Mouse (Mus musculus): Measurements from ENCODE around the gene Hoxd9.

Hoxd9 gene

DNA sequence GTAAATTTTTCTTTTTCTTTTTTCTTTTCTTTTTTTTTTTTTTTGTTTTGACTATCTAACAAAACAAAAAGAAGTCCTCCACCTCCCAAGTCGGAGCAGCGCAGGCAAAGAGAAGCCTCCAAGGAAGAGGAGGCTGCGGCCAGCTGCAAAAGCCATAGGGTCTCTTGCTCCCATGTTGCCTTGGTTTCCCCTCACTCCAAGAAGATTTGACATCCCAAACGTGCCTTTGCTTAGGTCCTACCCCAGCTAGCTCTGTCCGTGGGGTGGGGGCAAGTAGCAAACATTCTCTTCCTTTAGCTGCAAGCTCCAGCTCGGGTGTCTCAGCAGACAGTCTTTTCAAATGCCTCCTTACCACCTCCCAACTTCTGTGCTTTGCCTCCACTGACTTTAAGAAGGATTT lies 36.2 kb downstream of the Hoxd9 start:
- DNase-seq (ENCODE audit: low spot score in 2 of 2): no peak

DNA sequence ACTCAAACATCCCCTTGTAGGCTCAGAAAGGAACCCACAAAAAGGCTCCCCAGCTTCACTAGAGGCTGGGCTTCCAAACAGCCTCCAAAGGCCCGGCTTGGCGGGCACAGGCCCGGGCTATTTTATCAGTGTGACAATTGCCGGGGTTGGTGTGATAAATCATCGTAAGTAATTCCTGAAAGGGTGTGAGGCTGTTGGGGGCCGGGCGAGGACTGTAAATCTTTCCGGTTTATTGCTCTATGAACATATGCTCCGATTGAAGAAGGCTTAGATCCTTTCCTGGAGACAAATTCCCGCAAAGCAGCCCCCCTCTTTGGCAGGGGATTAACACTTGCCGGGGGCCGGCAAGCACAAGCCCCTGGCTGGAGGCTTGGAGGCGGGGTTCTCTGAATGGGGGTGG lies 36.9 kb downstream of the Hoxd9 start:
- DNase-seq (ENCODE audit: low spot score in 2 of 2): no peak

DNA sequence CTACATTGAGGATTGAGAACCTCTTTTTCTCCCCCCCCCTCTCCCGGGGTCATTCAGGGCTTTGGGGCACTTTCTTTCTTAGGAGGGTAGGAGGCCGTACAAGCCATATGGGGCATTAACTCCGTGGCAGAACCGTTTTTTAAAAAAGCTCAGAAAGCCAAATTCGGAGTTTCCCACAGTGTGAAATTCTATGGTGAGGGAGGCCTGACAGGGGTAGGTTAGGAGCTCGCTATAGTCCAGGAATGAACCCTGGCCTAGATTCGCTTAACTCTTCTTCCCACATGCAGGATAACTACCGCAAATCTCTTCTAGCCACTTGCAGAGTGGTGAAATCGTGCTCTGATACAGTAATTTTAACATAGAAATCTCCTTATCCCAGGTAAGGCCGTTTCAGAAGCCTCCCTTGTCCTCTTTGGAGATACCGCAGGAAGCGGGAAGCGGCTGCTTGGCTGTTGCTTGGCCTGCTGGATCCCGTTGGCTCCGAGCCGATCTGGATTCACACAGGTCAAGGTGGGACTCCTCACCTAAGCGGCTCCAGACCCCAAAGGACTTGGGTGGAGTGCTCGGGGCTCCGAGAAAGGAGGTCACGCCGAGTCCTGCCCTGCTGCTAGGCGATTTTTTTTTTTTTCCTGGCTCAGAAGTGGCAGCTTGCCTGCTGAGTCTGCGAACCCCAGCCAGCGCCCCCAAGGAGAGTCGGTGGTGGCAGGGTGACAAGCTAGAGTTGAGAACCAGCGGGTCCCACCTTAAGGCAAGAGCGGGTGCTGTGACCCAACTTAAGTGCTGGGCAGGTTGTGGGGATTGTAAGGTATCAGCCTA lies 37.7 kb downstream of the Hoxd9 start:
- DNase-seq (ENCODE audit: low spot score in 2 of 2): no peak

DNA sequence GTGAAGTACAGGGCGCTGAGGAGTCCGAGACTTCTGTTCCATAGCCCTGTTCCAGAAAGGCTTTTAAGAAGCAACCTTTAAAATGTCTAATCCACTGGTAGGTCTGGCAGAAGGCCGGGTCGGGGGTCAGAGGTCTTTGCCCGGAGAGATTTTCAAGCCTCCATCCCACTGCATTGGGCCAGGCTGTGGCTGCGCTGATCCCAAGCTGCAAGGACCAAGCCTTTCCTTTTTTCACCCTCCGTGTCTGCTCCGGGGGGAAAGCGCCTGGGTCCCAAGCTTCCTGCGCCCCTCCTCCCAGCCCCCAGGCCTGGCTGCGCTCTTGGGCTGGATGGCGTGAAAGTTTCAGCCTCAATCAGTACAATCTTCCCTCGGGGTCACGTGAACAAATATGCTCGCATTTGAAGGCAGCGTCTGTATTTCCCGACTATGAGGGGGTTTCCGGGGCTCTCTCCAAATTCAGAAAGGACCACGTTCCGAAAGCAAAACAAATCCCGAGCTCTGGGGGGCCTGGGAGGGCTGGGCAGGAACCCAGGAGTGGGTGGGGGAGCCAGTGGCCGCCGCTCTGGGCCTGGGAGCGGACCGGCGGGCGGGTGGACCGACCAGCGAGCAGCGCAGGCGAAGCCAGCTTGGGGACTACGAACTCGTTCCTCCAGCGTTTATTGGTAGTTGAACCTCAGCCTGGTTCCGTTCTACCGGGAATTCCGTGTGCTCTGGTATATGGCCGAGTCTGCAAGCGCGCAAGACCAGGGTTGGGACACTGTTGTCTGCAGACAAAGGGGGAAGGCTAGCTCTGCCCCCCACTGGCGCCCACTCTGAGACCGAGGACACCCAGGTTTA lies 38.5 kb downstream of the Hoxd9 start:
- no peak for DNase-seq (ENCODE audit: low spot score in 2 of 2)

DNA sequence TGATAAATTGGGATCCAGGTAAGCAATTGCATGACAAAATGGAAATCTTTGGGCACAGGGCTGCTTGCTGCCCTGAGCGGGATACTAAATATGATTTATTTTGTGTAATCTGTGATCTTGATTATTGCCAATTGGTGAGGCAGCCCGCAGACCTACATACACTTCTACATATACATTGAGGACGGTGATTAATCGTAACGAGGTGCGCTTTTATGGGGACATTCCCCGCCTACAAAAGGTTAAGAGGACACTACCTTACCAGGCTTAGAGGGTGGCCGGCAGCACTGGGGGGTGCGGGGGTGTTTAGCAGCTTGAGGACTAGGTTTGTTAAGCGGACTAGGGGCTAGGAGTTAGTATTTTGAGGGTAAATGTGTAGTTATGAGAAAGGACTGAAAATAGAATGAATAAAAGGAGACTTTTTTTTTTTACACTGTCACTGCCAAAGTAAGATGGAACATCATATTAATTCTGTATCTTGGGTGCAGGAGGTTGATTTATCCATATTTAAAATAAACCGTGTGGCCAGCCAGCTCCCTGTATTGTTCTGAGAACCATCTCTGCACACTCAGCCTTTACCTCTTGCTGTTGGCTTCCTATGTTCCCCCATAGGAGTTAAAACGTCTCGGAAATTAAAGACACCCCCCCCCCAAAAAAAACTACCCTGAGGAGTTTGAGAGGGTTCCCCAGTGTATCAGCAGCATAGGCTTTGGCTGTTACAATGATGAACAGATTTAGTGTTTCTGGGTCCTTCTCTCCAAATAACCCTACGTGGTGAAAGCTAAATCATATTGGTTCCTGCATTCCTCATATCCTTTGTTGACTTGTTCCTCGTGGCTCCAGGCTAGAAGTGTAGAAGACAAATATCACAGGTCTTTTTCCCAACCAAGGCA lies 39.4 kb downstream of the Hoxd9 start:
- DNase-seq (ENCODE audit: low spot score in 2 of 2): no peak

DNA sequence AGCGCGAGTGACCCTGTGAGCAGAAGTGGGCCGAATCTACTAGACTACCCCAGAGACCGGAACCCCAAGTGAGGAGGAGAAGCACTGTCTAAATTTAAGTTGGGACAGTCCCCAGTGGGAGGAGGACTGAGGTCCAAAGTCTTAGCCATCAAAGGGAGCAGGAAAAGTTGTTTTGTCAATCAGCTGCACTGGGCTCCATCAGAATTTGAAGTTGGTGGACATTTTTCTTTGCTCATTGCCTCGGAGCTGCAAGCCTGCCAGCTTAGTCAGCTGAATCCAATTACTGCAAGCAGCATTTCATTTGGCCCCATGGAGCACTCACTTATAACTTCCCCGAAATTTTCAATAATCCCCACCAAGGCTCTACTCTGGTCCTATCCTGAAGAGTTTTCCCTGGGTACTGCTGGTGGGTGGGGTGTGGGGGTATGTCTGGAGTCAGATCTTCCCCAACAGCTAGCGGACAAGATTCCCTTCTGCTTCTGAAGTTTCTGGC lies 40.1 kb downstream of the Hoxd9 start:
- no peak for DNase-seq (ENCODE audit: low spot score in 2 of 2)

DNA sequence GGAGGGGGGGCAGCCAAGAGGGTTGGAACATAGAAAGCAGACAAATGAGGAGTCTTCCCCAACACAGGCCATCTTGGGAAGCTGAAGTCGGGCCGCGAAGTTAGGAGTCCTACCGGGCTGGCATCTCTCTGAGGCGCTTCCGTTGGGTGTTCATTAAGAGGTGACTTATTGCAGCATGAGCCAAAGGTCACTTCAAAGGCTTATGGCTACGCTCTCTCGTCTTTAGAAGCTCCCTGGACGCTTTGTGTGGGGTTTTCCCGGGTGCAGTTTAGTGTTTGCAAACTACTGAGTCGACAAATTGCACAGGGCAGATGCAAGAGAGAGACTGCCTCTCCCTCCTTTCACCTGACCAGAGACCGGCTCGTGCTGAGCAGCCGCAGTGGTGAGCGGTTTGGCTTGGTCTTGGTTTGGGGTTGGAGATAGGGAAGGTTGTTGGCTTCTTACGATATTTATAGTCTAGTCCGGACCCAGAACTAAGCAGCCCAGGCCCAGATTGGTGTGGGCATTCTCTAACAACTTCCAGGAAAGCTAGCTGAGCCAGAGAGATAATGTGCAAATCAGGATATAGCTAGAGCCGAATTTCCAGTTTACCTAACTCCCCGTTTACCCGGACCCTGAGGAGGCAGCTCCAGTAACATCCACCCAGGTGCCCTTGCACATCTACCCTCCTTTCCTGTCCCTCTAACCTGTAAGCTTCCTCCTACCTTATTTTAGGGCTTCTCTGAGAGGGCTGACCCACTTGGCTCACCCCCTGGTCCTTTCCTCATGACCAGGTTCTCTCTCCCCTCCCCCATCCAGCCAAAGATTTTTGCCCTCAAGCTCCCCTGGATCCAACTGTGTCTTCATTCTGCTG lies 41.3 kb downstream of the Hoxd9 start:
- no peak for DNase-seq (ENCODE audit: low spot score in 2 of 2)

DNA sequence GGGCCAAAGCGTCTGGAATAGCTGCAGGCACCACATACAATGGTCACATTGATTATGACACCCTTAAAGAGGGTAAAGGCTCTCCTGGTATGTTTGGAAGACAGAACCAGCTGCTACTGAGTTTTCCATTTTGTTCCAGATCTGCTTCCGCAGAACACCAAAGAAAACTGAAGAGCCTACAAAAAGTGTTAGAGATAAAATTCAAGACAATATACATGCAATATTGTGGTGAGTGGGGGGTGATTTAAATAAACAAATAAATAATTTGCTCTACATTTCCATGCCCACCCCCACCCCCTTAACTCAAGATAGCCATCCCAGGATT lies 41.9 kb downstream of the Hoxd9 start:
- no peak for DNase-seq (ENCODE audit: low spot score in 2 of 2)

DNA sequence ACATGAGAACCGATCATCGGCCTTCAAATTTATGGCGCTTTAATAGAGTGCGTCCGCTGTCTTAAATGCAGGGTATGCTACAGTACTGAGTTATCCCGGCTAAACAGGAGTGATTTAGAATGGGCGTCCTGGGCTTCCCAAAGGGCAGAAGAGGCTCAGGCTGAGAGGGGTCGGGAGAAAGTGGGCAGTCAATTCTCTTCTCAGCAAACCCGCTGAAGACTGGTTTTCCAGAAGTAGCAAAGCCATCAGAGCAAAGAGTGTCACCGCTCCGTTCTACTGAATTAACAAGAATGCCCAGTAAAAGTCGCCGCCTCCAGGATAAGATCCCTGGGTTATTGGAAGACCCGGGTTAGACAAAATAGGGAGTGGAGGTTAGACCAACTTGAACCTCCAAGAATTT lies 42.3 kb downstream of the Hoxd9 start:
- DNase-seq (ENCODE audit: low spot score in 2 of 2): no peak

DNA sequence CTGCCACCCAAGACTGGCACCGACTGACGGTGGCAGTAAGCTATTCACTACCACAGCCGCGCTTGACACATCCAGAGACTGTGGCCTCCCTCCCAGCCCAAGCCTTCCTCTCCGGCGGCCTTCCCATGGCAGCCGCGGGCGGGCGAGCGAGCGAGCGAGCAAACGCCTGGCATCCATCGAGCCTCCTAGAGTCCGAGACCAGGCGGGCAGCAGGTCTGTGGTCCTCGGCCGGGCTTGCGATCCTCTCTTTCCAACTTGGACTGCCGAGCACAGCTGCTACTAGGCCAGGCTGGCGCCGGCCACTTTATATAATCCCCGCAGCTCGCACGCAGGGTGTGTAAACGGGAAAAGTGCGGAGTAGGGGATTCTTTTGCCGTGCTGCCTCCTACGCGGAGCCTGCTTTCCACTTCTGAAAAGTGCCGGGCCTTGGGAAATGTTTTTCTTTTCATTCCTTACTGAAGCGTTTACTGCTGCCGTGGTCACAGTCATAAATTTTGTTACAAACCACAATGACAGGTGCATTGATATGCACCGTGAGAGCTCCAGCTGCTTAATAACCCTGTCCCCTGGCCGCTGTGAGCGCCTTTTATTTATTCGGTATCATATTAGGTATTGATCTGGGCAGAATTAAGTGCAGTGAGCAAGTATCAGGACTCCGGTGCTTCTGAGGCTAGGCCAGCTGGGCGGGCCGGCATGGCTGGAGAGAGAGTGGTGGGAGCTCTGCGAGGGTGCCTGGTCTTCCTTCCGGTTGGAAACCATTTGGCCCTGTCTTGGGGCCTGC lies 43.0 kb downstream of the Hoxd9 start:
- no peak for DNase-seq (ENCODE audit: low spot score in 2 of 2)

DNA sequence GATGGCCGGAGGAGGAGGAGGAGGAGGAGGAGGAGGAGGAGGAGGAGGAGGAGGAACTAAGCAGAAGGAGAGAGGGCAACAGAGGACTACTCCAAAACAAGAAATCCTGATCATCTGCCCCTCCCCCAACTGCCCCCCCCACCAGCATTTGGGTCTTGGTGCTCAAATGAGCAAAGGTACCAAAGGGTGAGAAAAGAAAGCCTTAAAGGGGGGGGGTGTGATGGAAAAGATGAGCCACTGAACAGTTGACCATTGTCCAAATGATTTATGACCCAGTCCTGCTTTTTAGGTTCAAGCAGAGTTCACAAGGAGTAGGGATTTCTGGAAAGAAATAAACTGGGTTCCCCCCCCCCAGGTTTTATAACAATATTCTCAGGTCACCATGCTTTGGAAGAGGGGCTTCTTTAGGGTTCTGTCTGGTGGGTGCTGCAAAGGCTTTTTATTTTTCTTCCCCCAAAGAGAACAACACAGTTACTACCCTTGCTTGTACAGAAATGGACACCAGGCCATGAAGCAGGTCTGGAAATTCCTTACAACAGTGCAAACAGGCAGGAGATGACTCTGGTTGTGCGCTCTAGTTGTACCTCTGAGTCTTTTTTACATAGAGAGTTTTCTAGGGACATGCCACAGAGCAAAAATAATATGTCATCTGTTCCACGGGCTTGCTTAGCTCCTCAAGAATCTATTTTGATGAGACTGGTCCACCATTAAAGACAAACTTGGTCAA lies 43.9 kb downstream of the Hoxd9 start:
- DNase-seq (ENCODE audit: low spot score in 2 of 2): no peak

DNA sequence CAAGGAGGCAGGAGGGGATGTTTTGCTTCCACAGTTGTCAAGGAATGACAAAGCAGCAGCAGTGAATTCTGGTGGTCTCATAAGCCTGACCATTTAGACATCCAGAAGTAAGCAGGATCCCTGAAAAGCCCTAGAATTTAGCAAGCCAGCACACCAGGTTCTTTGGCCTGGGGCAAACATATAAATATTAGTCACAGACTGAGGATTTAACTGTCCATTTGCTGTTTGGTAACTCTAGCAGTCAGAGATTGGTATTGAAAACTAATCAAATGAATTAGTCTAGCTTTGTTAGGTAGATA lies 44.4 kb downstream of the Hoxd9 start:
- no peak for DNase-seq (ENCODE audit: low spot score in 2 of 2)

DNA sequence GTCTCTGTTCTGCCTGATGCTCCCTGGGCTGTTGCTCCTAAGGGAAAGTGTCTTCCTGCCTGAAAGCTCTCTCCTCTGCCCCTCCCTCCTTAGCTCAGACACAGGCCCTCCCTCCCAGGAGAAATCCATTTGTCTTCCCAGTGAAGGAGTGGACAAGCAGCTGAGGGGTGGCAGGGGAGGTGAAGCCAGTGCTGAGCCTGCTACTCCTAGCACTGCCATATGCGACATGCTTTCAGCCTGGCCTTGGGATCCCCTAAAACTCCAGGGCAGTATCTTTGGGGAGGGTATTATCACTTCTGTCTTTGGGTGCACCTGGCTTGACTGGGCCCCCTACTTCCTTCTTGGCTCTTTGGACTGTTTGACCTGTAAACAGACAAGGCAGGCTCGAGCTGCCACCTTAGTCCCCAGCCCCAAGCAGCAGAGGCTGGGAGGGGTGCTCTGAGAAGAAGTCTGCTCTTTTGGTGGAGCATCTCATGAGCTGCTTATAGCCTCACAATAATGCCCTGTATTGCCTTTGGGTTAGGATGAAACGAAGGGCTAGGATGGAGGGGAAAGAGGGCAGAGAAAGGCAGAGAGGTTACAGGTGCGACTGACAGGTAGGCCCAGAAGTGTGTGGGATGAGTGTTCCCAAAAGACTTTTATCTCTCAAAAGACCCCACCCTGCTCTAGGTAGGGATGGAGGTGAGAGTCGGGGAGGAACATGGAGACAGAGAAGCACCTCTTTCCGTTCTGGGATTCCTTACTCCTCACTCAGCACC lies 48.2 kb downstream of the Hoxd9 start:
- no peak for DNase-seq (ENCODE audit: low spot score in 2 of 2)

DNA sequence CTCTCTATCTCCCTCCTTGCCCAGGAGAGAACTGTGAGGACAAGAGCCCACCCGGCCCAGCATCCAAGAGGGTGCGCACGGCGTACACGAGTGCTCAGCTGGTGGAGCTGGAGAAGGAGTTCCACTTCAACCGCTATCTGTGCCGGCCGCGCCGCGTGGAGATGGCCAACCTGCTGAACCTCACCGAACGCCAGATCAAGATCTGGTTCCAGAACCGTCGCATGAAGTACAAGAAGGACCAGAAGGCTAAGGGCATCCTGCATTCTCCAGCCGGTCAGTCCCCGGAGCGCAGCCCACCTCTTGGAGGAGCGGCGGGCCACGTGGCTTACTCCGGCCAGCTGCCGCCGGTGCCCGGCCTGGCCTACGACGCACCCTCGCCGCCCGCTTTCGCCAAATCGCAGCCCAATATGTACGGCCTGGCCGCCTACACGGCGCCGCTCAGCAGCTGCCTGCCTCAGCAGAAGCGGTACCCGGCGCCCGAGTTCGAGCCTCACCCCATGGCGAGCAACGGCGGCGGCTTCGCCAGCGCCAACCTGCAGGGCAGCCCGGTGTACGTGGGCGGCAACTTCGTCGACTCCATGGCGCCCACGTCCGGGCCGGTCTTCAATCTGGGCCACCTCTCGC lies 48.9 kb downstream of the Hoxd9 start:
- DNase-seq (ENCODE audit: low spot score in 2 of 2): no peak

DNA sequence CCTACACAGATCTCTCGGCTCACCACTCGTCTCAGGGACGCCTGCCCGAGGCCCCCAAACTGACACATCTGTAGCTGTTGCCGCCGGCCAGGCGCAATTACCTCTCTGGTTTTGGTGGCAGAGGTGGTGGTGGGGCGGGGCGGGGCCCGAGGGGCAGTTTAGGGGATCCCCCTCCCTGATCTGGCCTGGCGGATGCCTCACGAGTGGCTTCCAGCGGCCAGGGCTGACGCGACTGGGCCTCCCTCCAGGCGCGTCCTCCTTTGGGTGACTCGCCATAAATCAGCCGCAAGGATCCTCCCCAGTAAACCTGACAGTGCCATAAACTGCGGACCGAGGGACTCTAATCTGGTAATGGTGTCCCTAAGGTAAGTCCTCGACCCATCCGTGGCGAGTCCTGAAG lies 49.5 kb downstream of the Hoxd9 start:
- DNase-seq (ENCODE audit: low spot score in 2 of 2): no peak

DNA sequence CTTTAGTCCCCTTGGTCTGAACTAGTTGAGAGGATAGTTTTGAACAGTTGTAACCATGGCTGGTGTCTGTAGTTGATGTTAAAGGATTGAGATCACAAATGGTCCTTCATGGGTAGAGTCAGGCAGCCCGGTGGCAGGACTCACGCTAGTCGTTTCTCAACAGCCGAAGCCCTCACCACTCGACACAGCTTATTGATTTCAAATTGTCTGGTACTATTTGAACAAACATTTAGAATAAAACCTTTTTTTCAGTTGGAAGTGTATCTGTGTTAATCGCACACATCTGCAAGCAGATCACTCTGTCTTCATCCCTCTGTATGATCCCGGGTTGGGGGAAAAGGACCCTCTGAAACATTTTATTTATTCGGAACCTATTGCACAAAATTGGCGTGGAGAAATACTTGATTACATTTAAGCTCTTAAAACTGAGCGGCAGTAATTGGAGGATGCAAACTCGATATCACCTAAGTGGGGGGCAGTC lies 50.2 kb downstream of the Hoxd9 start:
- no peak for DNase-seq (ENCODE audit: low spot score in 2 of 2)

DNA sequence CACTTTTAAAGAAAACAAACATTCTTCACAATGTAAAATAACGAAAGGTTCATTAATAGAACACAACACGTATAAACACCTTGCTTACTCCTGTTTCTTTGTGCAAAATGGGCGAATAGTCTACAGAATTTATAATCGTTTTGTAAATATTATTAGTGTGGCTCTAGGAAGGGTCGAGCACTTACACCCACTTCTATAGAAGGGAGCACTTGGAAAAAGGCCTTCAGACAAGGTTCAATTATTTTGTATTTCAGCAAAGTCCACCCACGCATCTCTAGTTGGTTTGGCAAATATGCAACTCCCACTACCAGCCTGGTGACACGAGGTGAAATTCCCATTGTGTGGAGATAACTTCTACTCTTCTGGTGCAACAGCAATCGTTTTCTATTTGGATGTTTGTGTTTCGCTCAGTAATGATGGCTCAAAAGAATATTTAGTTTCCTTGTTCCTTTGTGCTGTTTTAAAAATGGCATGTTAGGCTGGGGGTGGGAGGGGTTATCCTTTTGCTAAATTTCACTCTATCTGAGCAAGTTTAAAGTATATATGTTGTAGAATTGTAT lies 51.0 kb downstream of the Hoxd9 start:
- no peak for DNase-seq (ENCODE audit: low spot score in 2 of 2)
